Mouse (Mus musculus) brain, embryonic 18.5 days (tissue): Measurements from ENCODE around the gene Dnm3.

Experiments
- DNase-seq: peaks from one replicate; pipeline ENCODE4 v3.0.0-alpha.2; 2012; ENCODE audit warnings: low read depth, low spot score

Dnm3 gene

GRCm38 (mm10) chr1:162252869-162253268, 225.0 kb downstream of the Dnm3 start:
- no peak for DNase-seq

DNA sequence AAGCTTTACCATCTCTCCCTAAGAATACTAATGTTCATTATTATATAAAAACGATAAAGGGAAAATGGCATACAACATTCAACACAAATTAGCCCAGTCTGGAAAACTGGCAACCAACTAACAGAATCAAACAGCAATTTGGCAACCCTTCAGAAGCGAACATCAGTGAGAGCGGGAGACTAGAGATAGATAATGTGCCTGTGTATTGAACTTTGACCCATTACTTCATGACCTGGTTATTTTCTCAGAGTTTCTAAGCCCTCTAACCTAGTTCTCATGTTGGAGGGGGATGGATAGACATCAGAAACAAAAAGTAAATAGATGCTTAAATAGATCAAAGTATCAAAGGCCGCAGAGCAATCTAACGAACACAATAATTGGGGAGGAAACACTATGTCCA, 230.6 kb downstream of the Dnm3 start:
- no peak for DNase-seq

DNA sequence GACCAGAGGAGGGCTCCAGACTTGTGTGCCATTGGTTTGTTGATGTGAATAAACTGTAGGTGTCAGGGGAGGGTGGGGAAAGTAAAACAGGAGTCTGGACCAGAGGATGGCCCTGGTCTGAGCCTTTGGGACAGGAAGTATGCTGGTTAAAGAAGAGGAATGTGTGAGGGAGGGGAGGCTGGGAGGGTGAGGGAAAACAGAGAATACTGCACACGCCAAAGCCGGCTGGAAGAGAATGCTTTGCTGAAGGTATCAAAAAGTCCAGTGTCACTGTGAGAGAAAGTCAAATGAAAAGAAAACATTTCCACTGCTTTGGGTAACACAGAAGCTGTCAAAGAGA, 234.2 kb downstream of the Dnm3 start:
- no peak for DNase-seq

- no peak for DNase-seq
Measured at GRCm38 (mm10) chr1:162242980-162243650, 234.7 kb downstream of the Dnm3 start.

- DNase-seq, result no peak
Measured at GRCm38 (mm10) chr1:162240720-162241119, 237.1 kb downstream of the Dnm3 start.

DNA sequence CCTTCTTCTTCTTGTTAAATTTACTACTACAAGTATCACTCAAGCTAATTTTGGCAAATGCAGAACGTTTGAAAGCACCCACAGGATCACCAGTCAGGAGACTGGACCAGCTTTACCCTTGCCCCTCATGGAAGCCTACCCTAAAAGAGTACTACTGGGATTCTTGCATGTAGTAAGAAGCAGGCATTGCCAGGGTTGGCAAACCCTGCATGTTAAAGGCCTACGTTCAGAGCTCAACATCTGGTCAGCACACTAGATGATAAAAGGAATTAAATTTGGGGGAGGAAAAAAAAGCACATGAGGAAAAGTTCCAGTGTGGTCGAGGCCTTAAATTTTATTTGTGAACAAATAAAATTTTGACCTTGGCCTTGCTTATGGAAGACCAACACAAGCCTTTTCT, 239.2 kb downstream of the Dnm3 start:
- DNase-seq, result no peak

- no peak for DNase-seq
Measured at GRCm38 (mm10) chr1:162236624-162237159, 241.1 kb downstream of the Dnm3 start.

GRCm38 (mm10) chr1:162225621-162226147, 252.2 kb downstream of the Dnm3 start:
- no peak for DNase-seq

- DNase-seq, result no peak
Measured at GRCm38 (mm10) chr1:162224817-162225605, 252.8 kb downstream of the Dnm3 start.

GRCm38 (mm10) chr1:162224061-162224460, 253.8 kb downstream of the Dnm3 start:
- DNase-seq, result no peak

- DNase-seq, result no peak
Measured at GRCm38 (mm10) chr1:162223258-162223940, 254.4 kb downstream of the Dnm3 start.

DNA sequence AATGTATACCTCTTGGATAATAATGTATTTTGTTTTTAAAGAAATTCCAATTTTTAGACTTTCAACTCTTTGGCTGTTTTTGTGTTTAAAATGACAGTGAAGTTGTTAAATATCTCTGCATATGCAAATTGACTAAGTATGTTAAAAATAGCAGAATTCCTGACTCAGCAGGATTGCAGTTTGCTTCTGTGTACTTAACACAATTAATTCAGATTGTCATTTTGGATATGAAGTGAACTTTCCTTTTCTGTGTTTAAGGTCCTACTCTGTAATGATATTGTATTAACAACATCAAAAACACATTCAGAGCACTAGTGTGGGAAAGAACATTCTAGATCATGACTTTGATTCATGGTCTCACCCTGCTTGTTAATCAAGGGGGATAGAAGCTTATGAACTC, 255.5 kb downstream of the Dnm3 start:
- no peak for DNase-seq

GRCm38 (mm10) chr1:162221801-162222301, 256.0 kb downstream of the Dnm3 start:
- DNase-seq, result no peak

- DNase-seq, result no peak
Measured at GRCm38 (mm10) chr1:162220891-162221290, 256.9 kb downstream of the Dnm3 start.

GRCm38 (mm10) chr1:162219781-162220180, 258.1 kb downstream of the Dnm3 start:
- no peak for DNase-seq

- DNase-seq, result no peak
Measured at GRCm38 (mm10) chr1:162218530-162219180, 259.2 kb downstream of the Dnm3 start.

GRCm38 (mm10) chr1:162217340-162217974, 260.4 kb downstream of the Dnm3 start:
- DNase-seq, result no peak

GRCm38 (mm10) chr1:162216656-162217055, 261.2 kb downstream of the Dnm3 start:
- DNase-seq, result no peak

DNA sequence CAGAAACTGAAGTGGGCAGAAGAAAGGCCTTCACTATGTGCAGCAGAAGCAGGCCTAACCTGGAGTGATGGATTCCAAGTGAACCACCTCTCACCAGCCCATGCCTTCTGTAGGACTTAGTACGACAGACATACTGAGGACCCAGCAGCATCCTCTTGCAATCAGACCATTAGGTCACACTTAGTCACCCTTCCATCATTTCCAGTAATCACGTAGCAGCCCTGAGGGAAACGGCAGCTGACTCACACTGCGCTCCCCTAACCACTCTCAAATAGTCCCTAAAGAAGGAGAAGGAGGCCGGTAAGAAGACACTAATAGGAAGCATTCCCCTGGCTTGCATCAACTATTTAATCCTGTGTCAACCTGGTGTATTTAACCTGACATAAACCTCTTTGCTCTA, 262.1 kb downstream of the Dnm3 start:
- DNase-seq, result no peak

- DNase-seq, result no peak
Measured at GRCm38 (mm10) chr1:162213066-162213465, 264.8 kb downstream of the Dnm3 start.

DNA sequence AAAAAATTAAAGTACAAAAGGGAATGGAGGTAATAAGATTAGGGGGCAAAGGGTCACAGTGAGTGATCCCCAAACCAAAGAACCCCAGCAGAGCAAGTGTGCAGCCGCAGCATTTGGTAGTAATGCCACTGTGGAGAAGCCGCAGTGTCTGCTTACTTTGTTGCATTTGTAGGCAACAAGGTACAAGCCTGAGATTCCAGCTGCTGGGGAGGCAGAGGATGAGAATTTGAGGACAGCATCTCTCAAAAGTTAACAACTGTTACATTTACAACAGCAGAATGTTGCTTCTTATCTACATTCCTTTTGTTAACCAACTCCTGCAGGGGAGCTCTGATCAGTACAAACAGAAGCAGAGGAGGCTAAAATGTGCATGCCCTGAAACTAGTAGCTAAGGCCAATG, 267.3 kb downstream of the Dnm3 start:
- no peak for DNase-seq
